Mouse (Mus musculus) CH12.LX (cell line): ENCODE measurements at regions not wholly inside any gene's neighbourhood (a gene's known extent, or its start where the extent isn't known, plus 50 kb on each side); places are given as distances from the start of the nearest gene placed in this dataset.
"Not testable (repeated sequence)": the region's sequence is repeated elsewhere in the genome, so short reads cannot be mapped to it uniquely, and the experiment has no call there.

Source experiments
- DNase-seq: peaks from one replicate; pipeline ENCODE4 v3.0.0-alpha.2; 2013; ENCODE audit errors: extremely low read depth
- H3K27ac ChIP-seq: 2 replicates; pipeline ENCODE4 v1.5.1; 2012; ENCODE audit warnings: low read depth, mild to moderate bottlenecking, control low read depth, moderate library complexity; ENCODE audit not compliant: insufficient read depth
- H3K27me3 ChIP-seq: replicated peaks from 2 replicates; pipeline ENCODE3; 2012; ENCODE audit warnings: inconsistent platforms
- H3K36me3 ChIP-seq, 2 experiments: replicated peaks in 1 of 2; 2 replicates each; pipeline versions ENCODE3 to v1.6.1; 2012; ENCODE audit warnings: inconsistent platforms in 1 of 2, low read length in 1 of 2, mild to moderate bottlenecking in 1 of 2, mixed read lengths in 1 of 2, moderate library complexity in 1 of 2; ENCODE audit not compliant: control insufficient read depth in 1 of 2, insufficient read depth in 1 of 2
- H3K4me1 ChIP-seq, 2 experiments: 2 replicates each; pipeline ENCODE4 v1.6.1; 2012; ENCODE audit warnings: inconsistent platforms in 1 of 2, moderate library complexity in 1 of 2; ENCODE audit not compliant: insufficient read depth in 2 of 2, control insufficient read depth in 1 of 2
- H3K4me2 ChIP-seq: 2 replicates; pipeline ENCODE4 v1.6.1; 2012; ENCODE audit warnings: low read depth, mild to moderate bottlenecking, control low read depth; ENCODE audit not compliant: poor library complexity, insufficient read depth, severe bottlenecking
- H3K4me3 ChIP-seq, 3 experiments: fragments of 150-350 bp in 1 of 3; sonication (generic) in 1 of 3; replicated peaks in 1 of 3; 2 replicates each; pipeline versions ENCODE3 to v1.5.1; 2011 to 2012; ENCODE audit warnings: low read depth in 2 of 3, low read length in 2 of 3, mild to moderate bottlenecking in 2 of 3, moderate library complexity in 2 of 3, control low read depth in 1 of 3, improper control_type of control experiment in 1 of 3, inconsistent platforms in 1 of 3, mixed read lengths in 1 of 3; ENCODE audit not compliant: poor library complexity in 1 of 3
- H3K79me2 ChIP-seq: replicated peaks from 2 replicates; pipeline ENCODE4 v1.6.1; 2012; ENCODE audit warnings: mild to moderate bottlenecking, moderate library complexity; ENCODE audit not compliant: control insufficient read depth, poor library complexity, insufficient read depth, severe bottlenecking; ENCODE audit errors: extremely low read depth
- H3K9ac ChIP-seq: 2 replicates; pipeline ENCODE4 v1.6.1; 2012; ENCODE audit warnings: low read depth, mild to moderate bottlenecking, control low read depth, moderate library complexity; ENCODE audit not compliant: insufficient read depth
- H3K9me3 ChIP-seq: replicated peaks from 2 replicates; pipeline ENCODE3; 2012; ENCODE audit warnings: low read length, inconsistent platforms, mixed read lengths
- CHD1 ChIP-seq: IDR thresholded peaks from 2 replicates; pipeline ENCODE4 v1.6.1; 2012; ENCODE audit warnings: low read depth, low read length, improper control_type of control experiment, inconsistent platforms
- CHD2 ChIP-seq: IDR thresholded peaks from 2 replicates; pipeline ENCODE4 v1.6.1; 2011; ENCODE audit warnings: low read length, improper control_type of control experiment
- E2F4 ChIP-seq: IDR thresholded peaks from 2 replicates; pipeline ENCODE4 v1.6.1; 2011; ENCODE audit warnings: low read depth, low read length, improper control_type of control experiment; ENCODE audit not compliant: insufficient replicate concordance
- GABPA ChIP-seq: IDR thresholded peaks from 2 replicates; pipeline ENCODE4 v1.6.1; 2012; ENCODE audit warnings: low read depth, low read length, improper control_type of control experiment, inconsistent platforms; ENCODE audit not compliant: insufficient replicate concordance
- JUND ChIP-seq: conservative IDR thresholded peaks from 2 replicates; pipeline ENCODE4 v1.6.1; 2011; ENCODE audit warnings: low read depth, low read length, improper control_type of control experiment
- KAT2A ChIP-seq: IDR thresholded peaks from 2 replicates; pipeline ENCODE4 v1.6.1; 2012; ENCODE audit warnings: low read length, improper control_type of control experiment, inconsistent platforms; ENCODE audit not compliant: insufficient replicate concordance
- MAFK ChIP-seq: IDR thresholded peaks from 2 replicates; pipeline ENCODE4 v1.6.1; 2011; ENCODE audit warnings: low read length, improper control_type of control experiment; ENCODE audit not compliant: insufficient replicate concordance
- MAX ChIP-seq: IDR thresholded peaks from 2 replicates; pipeline ENCODE4 v1.6.1; 2011; ENCODE audit warnings: low read length, improper control_type of control experiment
- MYC ChIP-seq: IDR thresholded peaks from 2 replicates; pipeline ENCODE4 v1.6.1; 2011; ENCODE audit warnings: low read depth, mild to moderate bottlenecking, improper control_type of control experiment, low read length
- NRF1 ChIP-seq: IDR thresholded peaks from 2 replicates; pipeline ENCODE4 v1.6.1; 2014; ENCODE audit warnings: low read depth, mild to moderate bottlenecking, inconsistent platforms, low read length, improper control_type of control experiment, moderate library complexity
- PAX5 ChIP-seq: IDR thresholded peaks from 2 replicates; pipeline ENCODE4 v1.6.1; 2012; ENCODE audit warnings: low read length, inconsistent platforms, mixed read lengths
- POLR2A ChIP-seq: IDR thresholded peaks from 2 replicates; pipeline ENCODE4 v1.6.1; 2011; ENCODE audit warnings: low read depth, mild to moderate bottlenecking, improper control_type of control experiment, low read length
- TBP ChIP-seq: conservative IDR thresholded peaks from 2 replicates; pipeline ENCODE4 v1.6.1; 2011; ENCODE audit warnings: low read depth, low read length, improper control_type of control experiment
- USF2 ChIP-seq: conservative IDR thresholded peaks from 2 replicates; pipeline ENCODE4 v1.6.1; 2011; ENCODE audit warnings: low read depth, low read length, improper control_type of control experiment
- ZNF384 ChIP-seq: IDR thresholded peaks from 2 replicates; pipeline ENCODE4 v1.6.1; 2012; ENCODE audit warnings: low read depth, low read length, improper control_type of control experiment, inconsistent platforms
- dilution Hi-C: fragments of 300-500 bp; cut with MboI; formaldehyde crosslinking; loops from 2 replicates; pipeline ENCODE4 v1.14.3; 2020; ENCODE audit warnings: low sequenced_read_pairs; ENCODE audit not compliant: extremely low pct_unique_long_range_greater_than_20kb, extremely low pct_ligation_motif_present
- in situ Hi-C: fragments of 300-500 bp; cut with MboI; formaldehyde crosslinking; loops from 3 replicates; pipeline ENCODE4 v1.14.3; 2019; ENCODE audit warnings: low sequenced_read_pairs, low pct_ligation_motif_present, low pct_unique_long_range_greater_than_20kb, mixed read lengths

GRCm38 (mm10) chr6:107218309-107218708, 311.3 kb upstream of the Lrrn1 start:
- Histone ChIP-seq H3K4me2 (no peak overlapping the region), H3K36me3 (no peaks in the 10 kb centered on the region), H3K4me3 (no peak overlapping the region), H3K9ac (no peak overlapping the region), H3K4me1 (no peaks in the 10 kb centered on the region), H3K79me2 (no peaks in the 10 kb centered on the region), H3K27ac (no peak overlapping the region), H3K9me3 (no peaks in the 10 kb centered on the region), H3K27me3 (no peaks in the 10 kb centered on the region)
- in situ Hi-C loops = no loop called here
- no peak for TF ChIP-seq E2F4
- no peak for TF ChIP-seq USF2
- TF ChIP-seq CHD1 = no peak
- no peak for TF ChIP-seq GABPA
- no peak for TF ChIP-seq JUND
- DNase-seq = no peak
- dilution Hi-C loops = no loop called here

DNA sequence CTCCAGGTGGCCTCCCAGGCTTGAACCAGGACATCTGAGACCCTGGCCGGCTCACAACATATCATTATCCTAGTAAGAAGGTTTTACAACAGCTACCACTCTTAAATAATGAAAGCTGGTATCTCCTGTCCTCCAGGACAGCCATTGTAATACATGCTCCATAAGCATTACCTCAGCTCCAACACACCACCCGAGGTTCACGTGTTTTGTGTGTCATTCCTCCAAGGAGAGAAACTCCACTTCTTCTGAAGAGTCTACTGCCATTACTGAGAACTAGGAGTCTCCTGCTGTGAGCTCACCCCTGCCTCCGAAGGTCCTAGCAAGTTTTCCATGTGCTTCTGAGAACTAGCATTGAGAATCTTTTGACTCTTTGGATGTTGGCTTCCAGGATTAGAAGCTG, 310.8 kb upstream of the Lrrn1 start:
- no peaks in the 10 kb centered on the region for H3K4me1 ChIP-seq
- in situ Hi-C loops = no loop called here
- DNase-seq = no peak
- H3K9ac ChIP-seq = no peak overlapping the region
- no peak overlapping the region for H3K4me3 ChIP-seq
- no peak overlapping the region for H3K27ac ChIP-seq
- H3K4me2 ChIP-seq = no peak overlapping the region
- H3K9me3 ChIP-seq = no peaks in the 10 kb centered on the region
- H3K27me3 ChIP-seq = no peaks in the 10 kb centered on the region
- dilution Hi-C loops = no loop called here
- no peaks in the 10 kb centered on the region for H3K36me3 ChIP-seq
- TF ChIP-seq TBP = no peak
- no peak for TF ChIP-seq ZNF384
- TF ChIP-seq GABPA = no peak
- TF ChIP-seq CHD2 = no peak
- no peak for TF ChIP-seq POLR2A
- no peak for TF ChIP-seq CHD1
- no peaks in the 10 kb centered on the region for H3K79me2 ChIP-seq

DNA sequence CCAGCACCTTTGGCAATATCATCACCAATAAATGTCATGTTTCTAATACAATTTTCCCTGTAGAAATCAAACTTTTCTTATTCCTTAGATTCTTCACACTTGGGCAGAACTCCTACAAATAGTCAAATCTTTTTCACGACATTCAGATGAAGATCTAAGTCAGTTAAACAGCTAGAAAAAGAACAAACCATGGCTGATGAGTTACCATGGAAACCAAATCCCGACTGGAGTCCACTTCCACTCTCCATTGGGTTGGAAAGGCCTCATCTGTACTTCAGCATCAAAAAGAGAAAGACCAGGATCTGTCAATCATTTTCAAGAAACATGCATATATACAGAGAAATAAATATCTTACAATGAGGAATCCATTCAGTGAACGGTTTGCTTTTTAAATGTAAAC, 307.0 kb upstream of the Lrrn1 start:
- Histone ChIP-seq H3K27me3 (no peaks in the 10 kb centered on the region), H3K4me2 (no peak overlapping the region), H3K79me2 (no peaks in the 10 kb centered on the region), H3K9me3 (no peaks in the 10 kb centered on the region), H3K36me3 (no peaks in the 10 kb centered on the region), H3K9ac (no peak overlapping the region), H3K4me1 (no peaks in the 10 kb centered on the region), H3K4me3 (no peak overlapping the region), H3K27ac (no peak overlapping the region)
- in situ Hi-C loops = no loop called here
- TF ChIP-seq PAX5 (no peak), MYC (no peak), MAFK (no peak), POLR2A (no peak), NRF1 (no peak), USF2 (no peak), MAX (no peak), KAT2A (no peak), ZNF384 (no peak)
- dilution Hi-C loops = no loop called here
- no peak for DNase-seq

DNA sequence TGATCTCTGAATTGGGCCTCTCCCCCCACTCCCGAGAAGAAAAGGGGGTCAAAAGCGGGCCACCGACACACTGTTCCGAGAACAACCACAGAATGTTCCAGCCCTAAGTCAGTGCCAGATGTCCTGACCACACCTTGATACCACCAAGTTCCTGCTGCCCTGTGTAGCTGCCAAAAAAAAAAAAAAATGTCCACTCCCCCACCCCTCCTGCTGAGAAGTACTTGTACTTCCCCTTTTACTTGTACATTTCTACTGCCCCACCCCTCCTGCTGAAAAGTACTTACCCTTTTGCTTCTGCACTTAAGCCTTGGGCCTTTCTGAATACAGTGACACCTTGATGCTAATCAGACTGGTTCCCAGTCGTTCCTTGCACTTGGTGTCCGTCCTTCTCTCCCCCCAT, 299.7 kb upstream of the Lrrn1 start:
- H3K9ac ChIP-seq, H3K4me3 ChIP-seq, in situ Hi-C loops, H3K4me2 ChIP-seq, H3K36me3 ChIP-seq, H3K4me1 ChIP-seq, H3K79me2 ChIP-seq, DNase-seq, dilution Hi-C loops, H3K27me3 ChIP-seq, H3K9me3 ChIP-seq, H3K27ac ChIP-seq: not testable (repeated sequence)
